Mouse (Mus musculus): ENCODE measurements around the gene Zfp420.

Gene Zfp420

DNA sequence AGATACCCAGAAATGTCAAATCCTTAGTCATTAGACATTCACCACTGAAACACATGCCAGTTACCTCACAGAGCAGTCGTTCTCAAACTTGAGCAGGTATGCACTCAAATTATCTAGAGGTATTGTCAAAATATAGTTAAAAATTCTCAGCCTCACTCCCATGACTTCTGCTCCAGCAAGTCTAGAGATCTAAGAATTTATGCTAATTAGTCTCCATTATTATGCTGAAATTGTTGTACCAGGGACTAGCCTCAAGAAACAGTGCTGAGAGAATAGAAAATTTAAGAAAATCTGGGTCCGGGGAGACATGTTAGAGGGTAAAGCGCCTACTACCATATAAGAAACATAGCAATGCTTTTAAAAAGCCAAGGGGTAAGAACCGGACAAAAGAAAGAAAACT, 44.3 kb downstream of the Zfp420 start:
- no peak for DNase-seq (ENCODE audit: low spot score)

DNA sequence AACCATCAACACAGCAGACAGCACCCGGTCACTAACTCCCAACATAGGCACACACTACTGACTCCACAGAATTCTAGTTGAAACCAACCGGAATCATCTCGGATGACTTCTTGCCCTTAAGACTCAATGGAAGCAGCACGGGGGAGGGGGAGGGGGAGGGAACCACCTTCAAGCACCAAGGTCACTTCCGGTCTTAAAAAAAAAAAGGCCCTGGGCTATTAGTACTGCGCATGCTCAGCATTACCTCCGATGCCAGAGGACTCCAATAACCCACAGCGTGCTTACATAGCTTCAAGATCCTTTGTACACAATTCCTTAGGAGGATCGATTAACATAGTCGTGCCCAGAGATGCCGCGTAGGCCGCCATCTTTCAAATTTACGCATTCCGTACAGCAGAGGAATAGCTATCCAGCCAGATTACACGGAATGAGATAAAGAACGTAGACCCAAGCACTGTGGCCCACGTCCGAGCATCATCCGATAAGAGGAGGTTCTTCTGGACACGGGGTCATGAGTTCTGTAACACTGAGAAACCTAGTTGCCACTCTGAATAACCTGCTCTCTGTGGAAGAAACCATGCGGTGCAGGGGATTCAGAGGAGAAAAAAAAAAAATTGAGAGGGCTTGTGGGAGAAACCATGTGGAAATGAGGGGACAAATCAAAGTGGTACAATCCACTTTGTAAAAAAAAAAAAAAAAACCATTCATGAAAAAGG, 46.3 kb downstream of the Zfp420 start, which contains the start of gene Zfp27:
Gene Zfp27 (minus strand): TSS at position 607 of the 716 bp plus-strand sequence.
- DNase-seq (ENCODE audit: low spot score) = peak; percentile 62

DNA sequence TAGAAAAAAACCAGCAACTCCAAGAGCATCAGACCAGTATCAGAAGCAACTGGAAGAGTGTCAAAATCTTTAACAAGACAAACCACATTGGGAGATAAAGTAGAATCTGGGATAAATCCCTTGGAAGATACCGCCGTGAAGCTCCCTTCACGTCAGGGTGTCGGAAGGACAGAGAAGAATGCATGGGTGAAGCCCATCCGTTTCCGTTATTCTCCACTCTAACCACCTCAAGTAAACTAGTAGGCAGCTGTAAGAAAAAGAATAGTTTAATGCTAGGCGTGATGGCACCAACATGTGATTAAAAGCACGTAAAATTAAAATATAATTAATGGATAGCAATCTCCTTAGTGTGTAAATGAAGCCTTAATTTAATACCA, 46.9 kb downstream of the Zfp420 start:
- no peak for DNase-seq (ENCODE audit: low spot score)

DNA sequence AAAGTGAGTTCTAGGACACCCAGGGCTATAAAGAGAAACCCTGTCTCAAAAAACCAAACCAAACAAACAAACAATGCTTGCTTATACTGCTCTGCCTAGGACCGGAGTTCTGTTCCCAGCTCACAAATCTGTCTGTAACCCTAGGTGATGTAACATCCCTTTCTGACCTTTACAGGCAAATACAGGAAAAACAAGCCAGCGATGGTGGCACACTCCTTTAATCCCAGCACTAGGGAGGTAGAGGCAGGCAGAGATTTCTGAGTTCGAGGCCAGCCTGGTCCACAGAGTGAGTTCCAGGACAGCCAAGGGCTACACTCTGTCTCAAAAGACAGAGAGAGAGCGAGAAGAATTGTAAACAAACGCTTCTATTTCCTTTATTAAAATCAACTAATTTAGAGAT, 47.4 kb downstream of the Zfp420 start:
- no peak for DNase-seq (ENCODE audit: low spot score)

DNA sequence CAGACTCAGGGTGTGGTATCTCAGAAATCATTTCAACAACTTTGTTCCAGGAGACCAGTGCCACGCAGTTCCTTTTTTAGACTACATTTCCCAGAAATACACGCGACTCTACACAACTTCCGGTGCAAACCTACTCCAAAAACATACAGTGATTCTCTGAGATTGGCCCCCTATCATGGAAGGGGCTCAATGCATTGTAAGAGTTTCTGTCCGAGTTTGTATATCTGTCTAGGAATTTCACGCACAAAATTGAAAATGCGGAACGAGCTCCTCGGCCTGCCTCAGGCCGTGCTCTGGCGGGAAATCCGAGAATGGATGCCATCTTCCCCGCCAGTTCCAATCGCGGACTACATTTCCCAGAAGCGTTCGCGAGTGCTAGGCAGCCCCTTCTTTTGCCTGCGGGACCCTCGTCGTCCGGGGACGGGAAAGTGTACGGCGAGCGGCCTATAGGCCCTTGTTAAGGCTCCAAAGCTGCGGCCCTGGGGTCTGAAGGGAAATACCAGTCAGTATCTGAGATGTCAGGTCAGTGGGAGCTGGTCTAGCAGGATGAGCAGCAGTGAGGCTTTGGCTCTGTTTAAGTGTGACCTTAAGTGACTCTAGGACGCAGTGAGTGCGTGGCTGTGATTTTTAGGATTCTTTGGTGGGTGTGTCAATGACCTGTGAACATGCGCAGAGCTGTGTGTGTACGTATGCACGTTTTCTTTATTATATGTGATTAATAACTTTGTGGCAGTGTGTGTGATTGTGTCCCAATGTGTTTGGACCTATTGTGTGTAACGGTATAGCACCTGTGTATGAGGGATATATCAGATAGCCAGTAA, 48.6 kb downstream of the Zfp420 start, which contains the start of gene Zfp383:
Gene Zfp383 (plus strand): TSS at position 94 of the 821 bp plus-strand sequence.
- DNase-seq (ENCODE audit: low spot score) = peak; percentile 65

DNA sequence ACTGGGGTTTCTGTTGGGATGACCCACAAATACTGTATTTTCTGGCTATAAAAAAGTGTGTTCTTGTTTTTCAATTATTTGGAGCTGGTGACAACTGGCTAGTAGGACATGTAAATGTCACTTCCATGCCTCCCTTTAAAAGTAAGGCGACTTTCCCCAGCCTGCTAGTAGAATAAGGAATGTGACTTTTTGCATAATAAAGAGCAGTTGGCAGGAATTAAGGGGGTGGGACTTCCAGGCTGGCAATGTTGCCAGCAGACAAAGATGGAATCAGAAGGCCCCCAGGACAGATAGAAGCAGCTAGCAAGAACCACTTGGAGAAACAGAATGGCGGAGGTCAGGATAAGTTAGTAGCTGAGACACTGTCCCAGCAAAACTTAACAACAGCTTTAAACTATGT, 50.5 kb downstream of the Zfp420 start:
- no peak for DNase-seq (ENCODE audit: low spot score)

DNA sequence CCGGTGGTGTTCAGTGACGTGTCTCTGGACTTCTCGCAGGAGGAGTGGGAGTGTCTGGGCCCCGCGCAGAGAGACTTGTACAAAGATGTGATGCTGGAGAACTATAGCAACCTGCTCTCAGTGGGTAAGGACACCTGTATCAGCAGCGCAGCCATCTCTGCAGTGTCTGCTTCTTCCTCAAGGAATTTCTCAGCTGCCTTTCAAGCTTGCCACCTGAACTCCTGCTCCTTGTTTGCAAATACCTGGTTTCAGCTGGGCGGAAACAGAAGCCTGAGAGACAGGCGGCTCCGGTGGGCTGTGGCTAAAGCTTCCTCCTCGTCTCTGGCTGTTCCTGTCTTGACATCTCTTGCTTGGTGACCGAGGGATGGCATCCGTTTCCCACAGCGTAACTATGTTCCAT, 52.4 kb downstream of the Zfp420 start:
- no peak for DNase-seq (ENCODE audit: low spot score)

DNA sequence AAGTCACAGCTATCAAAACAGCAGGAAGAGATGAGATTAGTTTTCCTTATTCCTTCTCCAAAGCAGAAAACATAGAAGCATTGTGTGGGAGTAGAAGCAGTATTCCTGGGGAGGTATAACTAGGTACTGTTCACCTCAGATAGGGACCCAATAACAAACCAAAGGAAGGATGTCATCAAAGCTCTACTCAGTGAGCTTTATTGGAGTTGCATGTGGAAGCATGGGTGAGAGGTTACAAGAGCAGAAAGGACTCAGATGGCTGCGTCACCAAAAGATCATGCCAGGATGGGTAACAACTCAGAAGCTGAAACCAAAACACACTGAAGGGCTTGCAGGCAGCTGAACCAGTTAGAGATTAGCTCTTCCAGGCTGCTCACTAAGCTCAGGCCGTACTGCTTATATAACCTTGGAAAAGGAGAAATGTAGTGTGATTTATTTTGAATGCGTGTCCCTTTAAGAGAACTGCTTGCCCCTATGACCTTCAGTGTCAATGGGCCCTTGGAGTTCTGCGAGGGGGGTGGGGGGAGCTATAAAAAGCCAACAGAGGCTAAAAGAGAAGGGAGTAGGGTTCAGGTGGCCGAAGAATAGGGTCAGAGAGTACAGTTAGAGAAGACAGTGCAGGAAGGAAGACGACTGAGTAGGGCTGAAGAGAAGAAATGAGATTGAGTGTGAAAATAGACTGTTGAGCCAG, 57.7 kb downstream of the Zfp420 start:
- no peak for DNase-seq (ENCODE audit: low spot score)

DNA sequence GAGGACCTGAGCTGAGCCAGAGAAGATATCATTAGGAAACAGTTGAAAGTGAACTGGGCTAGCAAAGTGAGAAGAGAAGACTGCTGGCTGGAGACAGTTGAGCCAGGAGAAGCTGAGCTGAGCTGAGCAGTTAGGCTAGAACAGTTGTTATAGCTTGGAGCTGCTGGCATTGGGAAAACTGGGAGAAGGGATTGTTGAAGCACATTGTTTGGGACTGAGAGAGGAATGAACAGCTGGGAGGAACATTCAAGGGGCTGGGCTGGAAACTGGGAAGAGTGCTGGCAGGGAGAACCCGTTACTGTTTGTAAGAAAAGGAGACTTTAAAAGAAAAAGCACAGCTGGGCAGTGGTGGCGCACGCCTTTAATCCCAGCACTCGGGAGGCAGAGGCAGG, 58.3 kb downstream of the Zfp420 start:
- DNase-seq (ENCODE audit: low spot score) = no peak

DNA sequence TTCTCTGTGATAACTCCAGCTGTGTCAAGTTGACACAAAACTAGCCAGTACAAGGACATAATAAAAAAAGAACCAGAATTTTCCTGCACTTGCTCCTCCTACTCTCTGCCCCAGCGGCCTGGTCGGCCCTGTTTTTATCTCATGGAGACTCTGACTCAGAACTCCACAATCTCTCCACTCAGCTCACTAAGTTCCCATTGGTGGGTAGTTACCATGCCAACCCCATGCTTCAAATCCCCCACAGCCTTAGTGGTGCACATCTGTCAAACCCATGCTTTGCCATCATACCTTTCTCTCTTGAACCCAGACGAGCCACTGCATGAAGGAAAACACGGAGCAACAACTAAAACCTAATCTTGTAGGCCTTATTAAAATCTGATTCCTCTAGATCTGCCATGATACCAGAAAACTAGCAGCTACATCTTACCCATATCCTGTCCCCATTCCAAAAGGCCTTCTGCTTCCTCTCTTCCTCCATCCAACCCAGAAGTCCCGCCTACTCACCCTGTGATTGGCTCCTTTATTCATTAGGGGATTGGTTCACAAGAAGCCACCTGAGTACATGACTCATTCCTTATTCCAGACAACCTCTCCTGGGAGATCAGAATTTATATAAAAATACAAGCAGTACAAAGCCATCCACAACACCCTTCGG, 61.8 kb downstream of the Zfp420 start:
- no peak for DNase-seq (ENCODE audit: low spot score)

DNA sequence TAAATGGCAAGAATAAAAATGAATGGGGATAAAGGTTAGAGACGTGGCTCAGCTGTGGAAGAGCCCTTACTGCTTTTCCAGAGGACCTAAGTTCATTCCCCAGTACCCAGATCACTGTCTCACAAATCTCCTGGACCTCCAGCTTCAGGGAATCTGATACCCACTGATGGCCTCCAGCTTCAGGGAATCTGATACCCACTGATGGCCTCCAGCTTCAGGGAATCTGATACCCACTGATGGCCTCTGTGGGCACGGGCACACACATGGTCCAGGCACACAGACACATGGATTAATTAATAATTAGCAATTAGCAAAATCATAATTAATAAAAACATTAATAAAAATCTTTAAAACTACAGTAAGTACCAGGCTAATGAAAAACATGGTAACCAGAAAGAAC, 63.0 kb downstream of the Zfp420 start:
- no peak for DNase-seq (ENCODE audit: low spot score)

All from layer of hippocampus, adult 9-10 months (tissue).